Mouse (Mus musculus) A20 (cell line): ENCODE results near the gene Fam161b.

Experiments
- DNase-seq: peaks from one replicate; pipeline ENCODE4 v3.0.0-alpha.2; 2011; ENCODE audit warnings: low read depth, low spot score

Fam161b gene

GRCm38 (mm10) chr12:84361555-84362489, at the start of gene Fam161b, which contains the start of gene Coq6:
Gene Fam161b, minus strand, starts transcription at chr12:84361833.
Gene Coq6, plus strand, starts transcription at chr12:84361657.
- peak; percentile 97 for DNase-seq

GRCm38 (mm10) chr12:84408819-84409507, 47.3 kb upstream of the Fam161b start, which contains the start of the genes Entpd5 and Bbof1:
Gene Entpd5, minus strand, starts transcription at chr12:84409029.
Gene Bbof1, plus strand, starts transcription at chr12:84409071.
- DNase-seq, result peak; percentile 91

- peak; percentile 90 for DNase-seq
Observed at GRCm38 (mm10) chr12:84407874-84408818, 46.5 kb upstream of the Fam161b start.

- peak; percentile 21 for DNase-seq
Observed at GRCm38 (mm10) chr12:84407259-84407658, 45.6 kb upstream of the Fam161b start.

GRCm38 (mm10) chr12:84404541-84404940, 42.9 kb upstream of the Fam161b start:
- no peak for DNase-seq

GRCm38 (mm10) chr12:84402923-84403322, 41.3 kb upstream of the Fam161b start:
- no peak for DNase-seq

GRCm38 (mm10) chr12:84400653-84401052, 39.0 kb upstream of the Fam161b start:
- DNase-seq, result no peak

GRCm38 (mm10) chr12:84400068-84400467, 38.4 kb upstream of the Fam161b start:
- no peak for DNase-seq

GRCm38 (mm10) chr12:84399663-84400062, 38.0 kb upstream of the Fam161b start:
- DNase-seq, result no peak

- no peak for DNase-seq
Observed at GRCm38 (mm10) chr12:84399135-84399534, 37.5 kb upstream of the Fam161b start.

- DNase-seq, result no peak
Observed at GRCm38 (mm10) chr12:84398629-84399028, 37.0 kb upstream of the Fam161b start.

- no peak for DNase-seq
Observed at GRCm38 (mm10) chr12:84397685-84398084, 36.1 kb upstream of the Fam161b start.

GRCm38 (mm10) chr12:84396947-84397679, 35.5 kb upstream of the Fam161b start:
- DNase-seq, result no peak

GRCm38 (mm10) chr12:84393847-84394246, 32.2 kb upstream of the Fam161b start:
- no peak for DNase-seq

GRCm38 (mm10) chr12:84392681-84393080, 31.0 kb upstream of the Fam161b start:
- no peak for DNase-seq

- DNase-seq, result no peak
Observed at GRCm38 (mm10) chr12:84390336-84390735, 28.7 kb upstream of the Fam161b start.

- peak; percentile 67 for DNase-seq
Observed at GRCm38 (mm10) chr12:84388774-84389400, 27.3 kb upstream of the Fam161b start.

GRCm38 (mm10) chr12:84388097-84388496, 26.5 kb upstream of the Fam161b start:
- no peak for DNase-seq

- DNase-seq, result no peak
Observed at GRCm38 (mm10) chr12:84385408-84385807, 23.8 kb upstream of the Fam161b start.

GRCm38 (mm10) chr12:84384644-84385081, 23.0 kb upstream of the Fam161b start:
- DNase-seq, result no peak
